Mouse (Mus musculus): Measurements from ENCODE around the gene Gtf2a2.

Gene Gtf2a2

GRCm38 (mm10) chr9:70062012-70062411 is 49.7 kb downstream of the Gtf2a2 start:
- DNase-seq (ENCODE audit: low spot score) = peak; percentile 7

GRCm38 (mm10) chr9:70067497-70067896 is 55.1 kb downstream of the Gtf2a2 start:
- DNase-seq (ENCODE audit: low spot score) = no peak

GRCm38 (mm10) chr9:70069961-70070435 is 57.6 kb downstream of the Gtf2a2 start:
- peak; percentile 15 for DNase-seq (ENCODE audit: low spot score)

GRCm38 (mm10) chr9:70072387-70072786 is 60.0 kb downstream of the Gtf2a2 start:
- no peak for DNase-seq (ENCODE audit: low spot score)
